Mouse (Mus musculus) midbrain, embryonic 15.5 days (tissue): Measurements from ENCODE around the gene Tada3. TPM values are rescaled to one million over a fixed set of nuclear protein-coding genes. Genes with fewer than 3 reads are reported as not detected.

ENCODE experiments used
- ATAC-seq: fragments of 200-750 bp; cut with Nextera tagmentation; replicated peaks from 2 replicates; pipeline ENCODE4 v1.8.0; 2017; ENCODE audit warnings: moderate TSS enrichment
- H3K27ac ChIP-seq: fragments of 300-500 bp; sonication (generic); 2 replicates; pipeline ENCODE4 v1.5.1; 2015; ENCODE audit warnings: mild to moderate bottlenecking, inconsistent platforms
- H3K27me3 ChIP-seq: fragments of 300-500 bp; sonication (generic); replicated peaks from 2 replicates; pipeline ENCODE4 v1.6.1; 2015; ENCODE audit warnings: inconsistent platforms
- H3K36me3 ChIP-seq: fragments of 300-500 bp; sonication (generic); replicated peaks from 2 replicates; pipeline ENCODE4 v1.6.1; 2015; ENCODE audit warnings: inconsistent platforms
- H3K4me1 ChIP-seq: fragments of 300-500 bp; sonication (generic); 2 replicates; pipeline ENCODE4 v1.6.1; 2015; ENCODE audit warnings: inconsistent platforms
- H3K4me2 ChIP-seq: fragments of 300-500 bp; sonication (generic); 2 replicates; pipeline ENCODE4 v1.6.1; 2015; ENCODE audit warnings: inconsistent platforms, mild to moderate bottlenecking, moderate library complexity
- H3K4me3 ChIP-seq: fragments of 300-500 bp; sonication (generic); 2 replicates; pipeline ENCODE4 v1.5.1; 2015; ENCODE audit warnings: mild to moderate bottlenecking, inconsistent platforms
- H3K9ac ChIP-seq: fragments of 300-500 bp; sonication (generic); 2 replicates; pipeline ENCODE4 v1.6.1; 2015; ENCODE audit warnings: mild to moderate bottlenecking, inconsistent platforms
- H3K9me3 ChIP-seq: fragments of 300-500 bp; sonication (generic); 2 replicates; pipeline ENCODE4 v1.6.1; 2016; ENCODE audit warnings: inconsistent platforms
- WGBS: fragments of 180-500 bp; shearing (Covaris S2); methylation state at CpG from one replicate; pipeline ENCODE4 v1.1.7; 2015; ENCODE audit warnings: mixed read lengths; 5-methylcytosine and 5-hydroxymethylcytosine counted together
- polyA plus RNA-seq: library from polyadenylated mRNA; unstranded; fragments of >200 nt; fragmentation: Nextera tagmentation; extraction: Ambion mirVana; gene quantifications from 2 replicates; pipeline ENCODE4 v1.2.1, GENCODE M21; 2015

Gene Tada3
- polyA plus RNA-seq, 1 experiment from 2014 or later: 80.4 TPM

- Histone ChIP-seq H3K9ac (no peak overlapping the region), H3K4me3 (no peak overlapping the region), H3K27ac (no peak overlapping the region), H3K27me3 (no peaks in the 10 kb centered on the region), H3K9me3 (no peaks in the 10 kb centered on the region), H3K4me1 (no peaks in the 10 kb centered on the region), H3K36me3 (peaks cover 3% of the 10 kb centered on the region; the same call in 1 of the 2 replicates), H3K4me2 (no peak overlapping the region)
- ATAC-seq: no peak
- WGBS: 93% methylated on average over 1 of the region's 1 CpGs
Observed at GRCm38 (mm10) chr6:113362241-113362640, 15.4 kb downstream of the Tada3 start.

- no peak for ATAC-seq
- H3K36me3 ChIP-seq: peaks cover 3% of the 10 kb centered on the region; the same call in 1 of the 2 replicates
- H3K9me3 ChIP-seq: no peaks in the 10 kb centered on the region
- WGBS: 80% methylated on average over 4 of the region's 4 CpGs
- H3K27ac ChIP-seq: no peak overlapping the region
- no peaks in the 10 kb centered on the region for H3K27me3 ChIP-seq
- no peak overlapping the region for H3K4me3 ChIP-seq
- H3K9ac ChIP-seq: no peak overlapping the region
- H3K4me1 ChIP-seq: no peaks in the 10 kb centered on the region
- no peak overlapping the region for H3K4me2 ChIP-seq
Observed at GRCm38 (mm10) chr6:113361476-113361875, 16.2 kb downstream of the Tada3 start.

- Histone ChIP-seq H3K4me1 (no peaks in the 10 kb centered on the region), H3K27me3 (no peaks in the 10 kb centered on the region), H3K9me3 (no peaks in the 10 kb centered on the region), H3K27ac (no peak overlapping the region), H3K4me2 (no peak overlapping the region), H3K9ac (no peak overlapping the region), H3K4me3 (no peak overlapping the region), H3K36me3 (no peaks in the 10 kb centered on the region)
- 77% methylated on average over 3 of the region's 3 CpGs for WGBS
- no peak for ATAC-seq
Observed at GRCm38 (mm10) chr6:113353696-113354095, 24.0 kb downstream of the Tada3 start.

GRCm38 (mm10) chr6:113352820-113353219 lies 24.9 kb downstream of the Tada3 start:
- Histone ChIP-seq H3K9me3 (no peaks in the 10 kb centered on the region), H3K9ac (no peak overlapping the region), H3K4me3 (no peak overlapping the region), H3K36me3 (no peaks in the 10 kb centered on the region), H3K4me1 (no peaks in the 10 kb centered on the region), H3K27me3 (no peaks in the 10 kb centered on the region), H3K4me2 (no peak overlapping the region), H3K27ac (no peak overlapping the region)
- no peak for ATAC-seq
- WGBS: 74% methylated on average over 3 of the region's 3 CpGs

- Histone ChIP-seq H3K4me2 (no peak overlapping the region), H3K27ac (no peak overlapping the region), H3K4me1 (no peaks in the 10 kb centered on the region), H3K27me3 (no peaks in the 10 kb centered on the region), H3K9ac (no peak overlapping the region), H3K36me3 (no peaks in the 10 kb centered on the region), H3K9me3 (no peaks in the 10 kb centered on the region), H3K4me3 (no peak overlapping the region)
- ATAC-seq: no peak
- WGBS: 66% methylated on average over 10 of the region's 10 CpGs
Observed at GRCm38 (mm10) chr6:113351653-113352052, 26.0 kb downstream of the Tada3 start.

- no peak for ATAC-seq
Observed at GRCm38 (mm10) chr6:113351161-113351560, 26.5 kb downstream of the Tada3 start.

GRCm38 (mm10) chr6:113350538-113350937 lies 27.1 kb downstream of the Tada3 start:
- no peaks in the 10 kb centered on the region for H3K27me3 ChIP-seq
- no peaks in the 10 kb centered on the region for H3K9me3 ChIP-seq
- H3K36me3 ChIP-seq: no peaks in the 10 kb centered on the region
- no peak overlapping the region for H3K4me3 ChIP-seq
- no peak for ATAC-seq
- H3K27ac ChIP-seq: no peak overlapping the region
- no peaks in the 10 kb centered on the region for H3K4me1 ChIP-seq
- no peak overlapping the region for H3K4me2 ChIP-seq
- no peak overlapping the region for H3K9ac ChIP-seq

More at GRCm38 (mm10) chr6:113351161-113351560, 26.5 kb downstream of the Tada3 start:
- H3K9ac ChIP-seq: no peak overlapping the region
- H3K4me3 ChIP-seq: no peak overlapping the region
- H3K9me3 ChIP-seq: no peaks in the 10 kb centered on the region
- H3K27me3 ChIP-seq: no peaks in the 10 kb centered on the region
- H3K36me3 ChIP-seq: no peaks in the 10 kb centered on the region
- WGBS: 92% methylated on average over 1 of the region's 1 CpGs
- no peak overlapping the region for H3K27ac ChIP-seq
- H3K4me2 ChIP-seq: no peak overlapping the region
- no peaks in the 10 kb centered on the region for H3K4me1 ChIP-seq

- no peak overlapping the region for H3K27ac ChIP-seq
- peaks cover 24% of the 10 kb centered on the region for H3K4me1 ChIP-seq
- H3K4me2 ChIP-seq: no peak overlapping the region
- H3K9me3 ChIP-seq: no peaks in the 10 kb centered on the region
- no peak overlapping the region for H3K4me3 ChIP-seq
- H3K27me3 ChIP-seq: 0 out of 2 replicates have a peak, but pooled peaks cover 3% of the 10 kb centered on the region
- ATAC-seq: no peak
- H3K36me3 ChIP-seq: no peaks in the 10 kb centered on the region
- 86% methylated on average over 4 of the region's 4 CpGs for WGBS
- no peak overlapping the region for H3K9ac ChIP-seq
Observed at GRCm38 (mm10) chr6:113346897-113347296, 30.8 kb downstream of the Tada3 start.

GRCm38 (mm10) chr6:113344321-113344720 lies 33.4 kb downstream of the Tada3 start:
- peaks cover 28% of the 10 kb centered on the region for H3K4me1 ChIP-seq
- no peak for ATAC-seq
- peak overlapping the region; percentile 72; the same call in 1 of the 2 replicates for H3K9ac ChIP-seq
- WGBS: 43% methylated on average over 2 of the region's 2 CpGs
- peak overlapping the region; percentile 61; the same call in 1 of the 2 replicates for H3K4me3 ChIP-seq
- H3K9me3 ChIP-seq: no peaks in the 10 kb centered on the region
- H3K27me3 ChIP-seq: 0 out of 2 replicates have a peak, but pooled peaks cover 3% of the 10 kb centered on the region
- peaks cover 3% of the 10 kb centered on the region; the same call in 1 of the 2 replicates for H3K36me3 ChIP-seq
- H3K4me2 ChIP-seq: peak overlapping the region; percentile 71
- peak overlapping the region; percentile 35; the same call in 1 of the 2 replicates for H3K27ac ChIP-seq

GRCm38 (mm10) chr6:113343177-113344092 lies 34.2 kb downstream of the Tada3 start, which contains the start of gene Camk1:
Gene Camk1 (minus strand): TSS chr6:113343984.
- 17% methylated on average over 32 of the region's 32 CpGs for WGBS
- H3K9ac ChIP-seq: peak within 1 kb of the TSS; percentile 72
- H3K27me3 ChIP-seq: 0 out of 2 replicates have a peak, but pooled peaks cover 3% of the 10 kb centered on the region
- peak within 1 kb of the TSS; percentile 61 for H3K4me3 ChIP-seq
- peaks cover 5% of the 10 kb centered on the region; the same call in 1 of the 2 replicates for H3K36me3 ChIP-seq
- no peaks in the 10 kb centered on the region for H3K9me3 ChIP-seq
- ATAC-seq: peak; percentile 86
- peak within 1 kb of the TSS; percentile 35 for H3K27ac ChIP-seq
- H3K4me1 ChIP-seq: peaks cover 28% of the 10 kb centered on the region
- peak within 1 kb of the TSS; percentile 71 for H3K4me2 ChIP-seq

GRCm38 (mm10) chr6:113342297-113342696 lies 35.4 kb downstream of the Tada3 start:
- Histone ChIP-seq H3K4me1 (peaks cover 28% of the 10 kb centered on the region), H3K4me2 (peak overlapping the region; percentile 71), H3K9ac (0 out of 2 replicates have a peak overlapping the region, but pooled peaks have one; percentile 3), H3K27me3 (0 out of 2 replicates have a peak, but pooled peaks cover 3% of the 10 kb centered on the region), H3K27ac (peak overlapping the region; percentile 53; the same call in 1 of the 2 replicates), H3K9me3 (no peaks in the 10 kb centered on the region), H3K4me3 (peak overlapping the region; percentile 61), H3K36me3 (peaks cover 11% of the 10 kb centered on the region; the same call in 1 of the 2 replicates)
- 31% methylated on average over 6 of the region's 7 CpGs for WGBS
- peak; percentile 37; the same call in 1 of the 2 replicates for ATAC-seq

GRCm38 (mm10) chr6:113341574-113341973 lies 36.1 kb downstream of the Tada3 start:
- H3K27ac ChIP-seq: 0 out of 2 replicates have a peak overlapping the region, but pooled peaks have one; percentile 11
- 0 out of 2 replicates have a peak overlapping the region, but pooled peaks have one; percentile 5 for H3K4me3 ChIP-seq
- H3K4me2 ChIP-seq: peak overlapping the region; percentile 38
- ATAC-seq: no peak
- H3K9ac ChIP-seq: 0 out of 2 replicates have a peak overlapping the region, but pooled peaks have one; percentile 6
- peaks cover 11% of the 10 kb centered on the region; the same call in 1 of the 2 replicates for H3K36me3 ChIP-seq
- 0 out of 2 replicates have a peak, but pooled peaks cover 3% of the 10 kb centered on the region for H3K27me3 ChIP-seq
- no peaks in the 10 kb centered on the region for H3K9me3 ChIP-seq
- peaks cover 28% of the 10 kb centered on the region for H3K4me1 ChIP-seq
- 88% methylated on average over 6 of the region's 6 CpGs for whole genome bisulfite sequencing
